Mouse (Mus musculus): ENCODE results near the gene Kcnt1.

- TF ChIP-seq CTCF (IDR thresholded peaks at IDR 0.05; ENCODE audit: low read depth) (no peak), EP300 (IDR thresholded peaks at IDR 0.05; ENCODE audit: low read depth) (no peak)
Observed at GRCm38 (mm10) chr2:25828344-25828947, 35.1 kb upstream of the Kcnt1 start.
